Mouse (Mus musculus) kidney, postnatal 10 days (tissue): ENCODE results near the gene Zkscan14.
"Not testable (repeated sequence)": the region's sequence is repeated elsewhere in the genome, so short reads cannot be mapped to it uniquely, and the experiment has no call there.

Experiments
- DNase-seq: peaks from one replicate; pipeline ENCODE4 v3.0.0; 2021; ENCODE audit warnings: mixed read lengths

Zkscan14 gene

GRCm38 (mm10) chr5:145201321-145201991 lies at the start of gene Zkscan14:
Gene Zkscan14 (minus strand): TSS chr5:145201868.
- DNase-seq: peak; percentile 85

DNA sequence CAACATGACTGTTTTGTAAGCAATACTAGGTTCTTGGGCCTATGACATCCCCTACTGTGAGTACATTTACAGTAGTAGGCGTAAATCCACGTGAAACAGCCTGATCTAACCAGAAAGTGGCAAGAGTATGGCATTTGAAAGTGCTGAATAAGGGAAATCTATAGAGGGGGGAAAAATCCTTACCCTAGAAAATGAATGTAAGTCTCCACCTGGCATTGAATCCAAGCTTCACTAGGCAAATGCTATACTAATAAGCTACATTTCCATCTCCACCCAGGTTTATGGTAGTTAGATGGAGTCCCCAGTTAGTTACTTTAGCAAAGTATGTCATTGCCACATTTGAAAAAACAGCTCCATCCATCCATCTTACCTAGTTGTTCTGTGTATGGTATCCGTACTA lies 47.9 kb upstream of the Zkscan14 start:
- no peak for DNase-seq

DNA sequence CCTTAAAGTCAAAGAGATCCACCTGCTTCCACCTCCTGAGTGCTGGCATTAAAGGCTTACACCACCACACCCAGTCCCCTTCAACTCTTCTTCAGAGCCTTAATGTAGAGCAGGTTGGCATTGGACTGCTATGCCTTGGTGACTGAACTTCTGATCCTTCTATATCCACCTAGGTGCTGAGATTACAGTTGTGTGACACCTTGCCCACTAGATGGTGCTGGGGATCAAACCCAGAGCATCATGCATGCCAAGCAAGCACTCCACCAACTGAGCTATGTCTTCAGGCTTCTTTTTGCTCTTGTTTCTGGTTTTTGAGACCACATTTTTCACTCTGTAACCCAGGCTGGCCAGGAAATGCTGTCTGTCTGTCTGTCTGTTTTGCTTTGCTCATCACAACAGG lies 33.0 kb upstream of the Zkscan14 start:
- DNase-seq: peak; percentile 41

DNA sequence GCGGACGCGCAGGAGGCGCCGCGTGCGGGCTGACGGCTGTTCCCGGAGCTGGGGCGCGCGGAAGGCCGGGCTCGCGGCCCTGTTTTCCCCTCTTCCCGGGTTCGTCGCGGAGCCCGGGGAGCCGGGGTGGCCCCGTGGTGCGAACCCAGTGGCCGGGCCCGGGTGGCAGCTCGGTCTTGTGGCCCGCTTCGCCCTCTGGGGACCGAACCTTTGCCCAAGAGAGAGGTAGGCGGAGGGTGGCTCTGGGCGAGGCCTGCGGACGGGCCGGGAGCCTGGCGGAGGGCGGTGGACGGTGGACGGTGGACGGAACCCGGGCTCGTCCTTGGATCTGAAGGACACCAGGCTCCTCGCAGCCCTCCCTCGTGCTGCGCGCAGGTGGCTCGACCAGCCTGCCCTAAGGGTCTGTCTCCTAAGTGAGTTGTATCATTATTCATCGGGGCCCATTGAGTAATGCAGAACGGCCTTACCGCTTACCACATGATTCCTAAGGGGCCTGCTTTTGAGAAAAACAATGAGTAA lies 30.3 kb upstream of the Zkscan14 start:
- DNase-seq: no peak

DNA sequence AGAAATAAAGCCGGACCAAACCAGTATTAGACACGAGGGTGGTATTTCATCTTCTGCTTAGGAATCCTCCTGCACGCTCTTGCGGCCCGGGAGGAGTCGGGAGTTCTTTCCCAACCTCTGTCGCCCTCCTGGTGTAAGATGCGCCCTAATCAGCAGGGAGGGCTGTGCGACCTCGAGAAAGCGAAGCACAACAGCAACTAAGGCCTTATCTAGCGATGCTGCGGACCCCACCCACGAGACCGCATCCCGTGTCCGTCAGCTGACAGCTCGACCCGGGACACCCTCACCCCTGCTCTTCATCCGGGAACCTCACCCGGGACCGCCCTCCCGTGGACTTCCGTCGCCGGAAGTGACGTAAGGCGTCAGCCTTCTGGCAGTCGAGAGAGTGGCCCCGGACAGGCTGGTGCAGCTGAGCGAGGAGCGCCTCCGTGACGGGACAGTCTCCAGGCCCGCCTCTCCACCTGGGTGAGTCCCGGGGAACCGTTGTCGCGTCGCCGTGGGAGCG lies 29.8 kb upstream of the Zkscan14 start, which contains the start of gene Zfp655:
TSS of gene Zfp655 (plus strand) at position 349 of the 505 bp plus-strand sequence.
- DNase-seq: peak; percentile 98

DNA sequence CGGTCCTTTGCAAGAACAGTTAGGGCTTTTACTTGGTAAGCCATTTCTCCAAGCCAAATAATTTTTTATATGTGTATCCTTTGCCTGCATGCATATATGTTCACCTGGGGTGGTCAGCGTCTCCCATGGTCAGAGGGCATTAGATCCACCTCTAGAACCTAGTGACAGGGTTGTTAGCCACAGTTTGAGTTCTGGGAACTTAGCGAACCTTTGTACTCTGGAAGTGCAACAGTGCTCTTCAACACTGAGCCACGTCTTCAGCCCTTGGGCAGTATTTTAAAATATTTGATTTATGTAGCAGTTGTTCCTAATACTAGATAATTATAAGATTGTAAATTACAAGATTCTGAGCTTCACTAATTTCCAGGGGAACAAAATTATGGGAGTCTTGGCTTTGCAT lies 29.0 kb upstream of the Zkscan14 start:
- no peak for DNase-seq

- DNase-seq: not testable (repeated sequence)
Measured at GRCm38 (mm10) chr5:145229283-145229682, 27.6 kb upstream of the Zkscan14 start.

GRCm38 (mm10) chr5:145226453-145226852 lies 24.8 kb upstream of the Zkscan14 start:
- DNase-seq: no peak

- DNase-seq: no peak
Measured at GRCm38 (mm10) chr5:145223395-145223794, 21.7 kb upstream of the Zkscan14 start.

DNA sequence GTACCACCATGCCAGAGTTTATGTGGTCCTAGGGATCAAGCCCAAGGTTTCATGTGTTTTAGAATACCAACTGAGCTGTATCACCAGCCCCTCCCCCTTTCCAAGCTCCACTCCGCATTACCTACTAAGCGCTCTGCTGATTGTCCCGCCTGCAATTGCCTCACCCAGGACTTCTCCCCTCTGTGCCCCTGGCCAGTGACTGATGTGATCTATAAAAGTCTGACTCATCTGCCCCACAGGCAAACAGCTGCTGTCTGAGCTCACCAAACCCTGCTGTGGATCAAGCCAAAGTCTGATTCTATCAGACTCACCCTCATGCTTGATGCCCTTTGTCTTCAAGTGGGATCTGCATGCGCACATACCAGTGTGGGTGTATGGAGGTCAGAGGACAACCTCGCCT lies 21.2 kb upstream of the Zkscan14 start:
- no peak for DNase-seq

GRCm38 (mm10) chr5:145219981-145220380 lies 18.3 kb upstream of the Zkscan14 start:
- DNase-seq: no peak

- no peak for DNase-seq
Measured at GRCm38 (mm10) chr5:145218671-145219070, 17.0 kb upstream of the Zkscan14 start.

- no peak for DNase-seq
Measured at GRCm38 (mm10) chr5:145218206-145218605, 16.5 kb upstream of the Zkscan14 start.

DNA sequence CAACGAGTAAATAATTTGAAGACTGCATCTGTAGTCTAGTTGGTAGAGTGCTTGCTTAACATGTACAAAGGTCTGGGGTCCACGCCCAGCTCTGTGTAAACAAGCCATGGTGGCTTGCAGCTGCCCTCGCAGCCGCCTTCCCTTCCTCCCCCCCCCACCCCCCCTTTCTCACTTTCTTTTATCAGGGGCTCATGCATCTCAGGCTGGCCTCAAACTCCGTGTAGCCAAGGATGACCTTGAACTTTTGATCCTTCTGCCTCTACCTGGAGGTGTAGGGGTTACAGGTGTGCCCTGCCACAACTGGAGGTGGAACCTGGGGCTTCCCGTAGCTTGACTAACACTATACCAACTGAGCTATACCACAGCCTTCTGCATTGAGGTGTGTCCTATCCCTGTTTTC lies 16.1 kb upstream of the Zkscan14 start:
- no peak for DNase-seq

DNA sequence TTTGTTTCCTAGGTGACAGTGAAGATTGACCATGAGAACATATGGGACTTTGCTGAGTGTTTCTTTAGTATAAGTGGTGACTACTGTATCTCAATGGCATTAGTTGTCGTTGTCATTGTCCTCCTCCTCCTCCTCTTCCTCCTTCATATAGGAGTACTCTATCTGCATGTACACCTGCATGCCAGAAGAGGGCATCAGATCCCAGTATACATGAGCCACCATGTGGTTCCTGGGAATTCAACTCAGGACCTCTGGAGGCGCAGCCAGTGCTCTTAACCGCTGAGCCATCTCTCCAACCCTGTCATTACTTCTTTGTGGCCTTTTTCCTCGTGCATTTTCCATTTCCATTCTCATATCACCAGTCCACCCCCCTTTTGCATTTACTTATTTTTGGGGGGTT lies 13.0 kb upstream of the Zkscan14 start:
- DNase-seq: no peak

- DNase-seq: no peak
Measured at GRCm38 (mm10) chr5:145213505-145213904, 11.8 kb upstream of the Zkscan14 start.

- no peak for DNase-seq
Measured at GRCm38 (mm10) chr5:145212216-145212615, 10.5 kb upstream of the Zkscan14 start.

- DNase-seq: no peak
Measured at GRCm38 (mm10) chr5:145211340-145211739, 9.7 kb upstream of the Zkscan14 start.

DNA sequence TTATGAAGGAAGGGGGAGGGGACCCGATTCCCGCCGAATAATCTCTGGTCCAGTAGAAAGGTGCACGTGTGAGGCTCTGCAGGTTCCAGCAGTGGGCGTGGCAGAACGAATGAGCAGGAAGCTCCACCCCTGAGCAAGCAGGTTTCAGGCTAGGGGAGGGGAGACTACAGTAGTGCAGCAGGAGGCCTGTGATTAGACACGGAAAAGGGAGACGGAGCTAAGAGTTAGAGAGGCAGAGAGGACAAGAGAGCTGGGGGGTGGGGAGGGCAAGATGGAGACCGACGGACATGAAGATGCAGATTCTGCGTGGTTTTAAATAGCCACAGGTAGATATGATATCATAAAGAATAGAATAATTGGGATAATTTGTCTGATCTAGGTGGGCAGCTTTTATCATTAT lies 6.7 kb upstream of the Zkscan14 start:
- DNase-seq: not testable (repeated sequence)

DNA sequence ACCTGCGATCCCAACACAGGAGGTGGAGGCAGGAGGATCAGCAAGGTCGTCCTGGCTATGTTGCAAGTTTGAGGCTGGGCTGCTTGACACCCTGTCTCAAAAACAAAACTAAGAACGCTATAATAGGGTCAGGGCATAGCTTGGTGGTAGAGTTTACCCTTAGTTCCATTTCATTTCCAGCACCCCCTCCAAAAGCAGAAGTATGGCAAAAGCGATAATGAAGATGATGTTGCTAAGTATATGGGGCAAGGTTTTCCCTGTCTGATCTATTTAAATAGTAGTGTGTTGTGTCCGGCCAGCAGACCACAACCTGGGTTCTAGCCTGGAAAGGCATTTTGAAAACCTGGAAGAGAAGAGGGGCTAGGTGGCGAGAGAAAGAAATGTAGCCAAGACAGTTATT lies 6.3 kb upstream of the Zkscan14 start:
- no peak for DNase-seq

- DNase-seq: no peak
Measured at GRCm38 (mm10) chr5:145207385-145207784, 5.7 kb upstream of the Zkscan14 start.

- DNase-seq: no peak
Measured at GRCm38 (mm10) chr5:145205041-145205440, 3.4 kb upstream of the Zkscan14 start.

DNA sequence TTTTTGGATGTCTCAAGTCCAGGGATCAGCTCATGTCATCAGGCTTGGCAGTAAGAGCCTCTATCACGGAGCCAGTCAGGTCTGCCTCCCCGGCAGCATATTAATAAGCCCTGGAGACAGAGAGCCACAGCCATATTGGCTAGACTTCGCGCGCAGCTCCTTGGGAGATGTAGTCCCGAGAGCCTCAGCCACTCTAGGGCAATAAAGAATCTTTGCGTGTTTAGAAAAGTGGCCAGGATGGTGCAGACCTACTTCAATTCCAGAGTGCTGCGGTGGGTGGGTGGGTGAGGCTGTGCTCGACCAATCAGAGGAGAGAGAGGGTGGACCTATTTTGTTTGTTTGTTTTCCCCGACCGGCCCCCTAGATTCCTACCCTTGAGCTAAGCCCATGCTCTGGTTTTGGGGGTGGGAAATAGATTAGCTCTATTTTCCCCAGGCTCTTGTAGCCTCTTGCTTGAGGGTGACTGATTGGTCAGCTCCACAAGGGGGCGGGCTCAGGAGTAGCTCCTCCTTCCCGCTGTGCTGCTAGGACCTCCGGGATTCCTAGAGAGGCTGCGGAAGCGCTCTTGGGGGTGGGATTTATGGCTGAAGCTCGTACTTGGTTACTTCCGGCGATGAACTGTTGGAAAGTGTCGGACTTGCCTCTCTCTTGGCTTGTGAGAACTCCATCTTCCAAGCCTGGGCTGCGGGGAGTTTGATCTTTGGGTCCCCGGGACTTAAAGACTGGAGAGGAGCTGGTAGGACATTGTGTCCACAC lies 2.4 kb upstream of the Zkscan14 start, which contains the start of gene Zkscan5:
TSS of gene Zkscan5 (plus strand) at position 627 of the 756 bp plus-strand sequence.
- peak; percentile 99 for DNase-seq

GRCm38 (mm10) chr5:145202446-145202845 lies 778 bp upstream of the Zkscan14 start:
- DNase-seq: no peak
